Mouse (Mus musculus): ENCODE results near the gene Sv2b. TPM values are rescaled to one million over a fixed set of nuclear protein-coding genes. Genes with fewer than 3 reads are reported as not detected.
A peak's percentile ranks its signal among the peaks of the same experiment; 100 is the strongest.
"Not testable (repeated sequence)": the region's sequence is repeated elsewhere in the genome, so short reads cannot be mapped to it uniquely, and the experiment has no call there.

The Sv2b gene
- 12.0 and 12.3 TPM in 2 replicates for polyA plus RNA-seq (2015; fragmentation: Nextera tagmentation; extraction: Ambion mirVana)

DNA sequence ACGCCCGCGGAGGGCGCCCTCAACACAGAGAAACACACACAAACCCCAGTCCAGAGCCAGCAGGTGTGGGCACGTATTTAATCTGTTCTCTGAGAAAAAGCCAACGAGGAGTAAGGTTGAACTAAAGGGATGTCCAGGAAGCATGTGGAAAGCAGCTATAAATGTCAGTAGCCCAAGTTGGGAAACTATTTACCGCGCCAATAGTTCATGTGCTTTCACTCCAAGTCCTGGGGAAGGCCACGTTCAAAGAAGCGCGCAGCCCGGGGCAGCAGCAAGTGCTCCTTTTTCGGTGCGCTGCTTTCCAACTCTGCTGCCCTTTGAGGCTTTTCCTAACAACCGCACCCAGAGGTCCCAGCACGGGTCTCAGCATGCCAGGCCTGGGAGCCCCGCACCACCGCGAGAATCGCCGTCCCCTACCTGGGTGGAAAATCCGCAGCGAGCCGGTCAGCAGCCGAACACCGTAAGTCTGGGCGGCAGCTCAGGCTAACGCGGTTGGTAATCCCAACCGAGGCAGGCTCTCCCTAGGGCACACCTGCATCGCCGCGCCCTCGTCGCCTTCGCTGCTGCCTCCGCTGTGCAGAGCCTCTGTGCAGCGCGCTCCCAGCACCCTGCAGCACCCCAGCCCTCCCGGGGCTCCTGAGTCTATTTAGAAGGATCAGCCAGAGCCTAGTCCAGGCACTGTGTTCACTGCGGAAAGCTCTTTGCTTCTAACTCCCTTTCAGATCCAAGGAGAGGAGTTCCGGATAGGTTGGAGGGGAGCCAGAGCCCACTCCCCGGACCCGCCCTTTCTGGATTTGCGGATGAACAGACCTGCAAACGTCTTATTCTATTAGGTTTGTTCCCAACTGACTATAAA lies at the start of gene Sv2b:
Gene Sv2b (minus strand): TSS at position 806 of the 856 bp plus-strand sequence.
- WGBS = 1% methylated on average over 46 of the region's 46 CpGs
- no peaks in the 10 kb centered on the region for H3K36me3 ChIP-seq
- H3K27me3 ChIP-seq = peaks cover 32% of the 10 kb centered on the region
- H3K4me2 ChIP-seq = peak within 1 kb of the TSS; percentile 98
- peaks cover 24% of the 10 kb centered on the region for H3K4me1 ChIP-seq (replicated peaks)
- H3K4me3 ChIP-seq = peak within 1 kb of the TSS; percentile 54
- H3K9me3 ChIP-seq = no peaks in the 10 kb centered on the region
- peak within 1 kb of the TSS; percentile 46 for H3K27ac ChIP-seq (replicated peaks)
- H3K9ac ChIP-seq = peak within 1 kb of the TSS; percentile 71
- ATAC-seq (ENCODE audit: low read depth) = peak; percentile 64; the same call in 1 of the 2 replicates

DNA sequence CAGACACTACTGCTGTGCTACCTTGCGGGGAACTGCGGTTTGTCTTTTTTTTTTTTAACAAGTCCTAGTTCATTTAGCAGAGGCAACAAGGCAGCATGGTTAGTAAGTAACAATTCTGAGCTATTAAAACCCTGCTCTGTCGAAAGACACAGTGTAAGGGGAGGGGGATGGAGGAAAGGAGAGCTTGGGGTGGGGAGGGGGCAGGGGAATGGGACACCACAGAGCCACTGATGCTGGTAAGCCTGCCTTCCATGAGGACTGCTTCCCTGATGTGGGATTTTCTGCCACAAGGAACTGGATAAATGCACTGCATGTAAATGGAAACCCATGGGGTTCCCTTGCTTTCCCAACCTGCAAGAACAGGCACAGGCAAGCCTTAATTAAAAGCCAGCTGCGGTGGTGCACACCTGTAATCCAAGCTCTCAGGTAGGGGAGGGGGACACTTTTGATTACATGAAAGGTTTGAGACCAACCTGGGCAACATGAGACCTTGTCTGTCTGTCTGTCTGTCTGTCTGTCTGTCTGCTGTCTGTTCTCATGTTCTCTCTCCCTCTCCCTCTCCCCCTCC lies 49.3 kb upstream of the Sv2b start:
- Histone ChIP-seq H3K9me3 (no peaks in the 10 kb centered on the region), H3K4me3 (no peak overlapping the region), H3K27ac (replicated peaks) (no peak overlapping the region), H3K4me2 (no peak overlapping the region), H3K4me1 (replicated peaks) (peaks cover 5% of the 10 kb centered on the region), H3K27me3 (no peaks in the 10 kb centered on the region), H3K36me3 (no peaks in the 10 kb centered on the region), H3K9ac (no peak overlapping the region)
- no peak for ATAC-seq (ENCODE audit: low read depth)
- 45% methylated on average over 4 of the region's 4 CpGs for WGBS

DNA sequence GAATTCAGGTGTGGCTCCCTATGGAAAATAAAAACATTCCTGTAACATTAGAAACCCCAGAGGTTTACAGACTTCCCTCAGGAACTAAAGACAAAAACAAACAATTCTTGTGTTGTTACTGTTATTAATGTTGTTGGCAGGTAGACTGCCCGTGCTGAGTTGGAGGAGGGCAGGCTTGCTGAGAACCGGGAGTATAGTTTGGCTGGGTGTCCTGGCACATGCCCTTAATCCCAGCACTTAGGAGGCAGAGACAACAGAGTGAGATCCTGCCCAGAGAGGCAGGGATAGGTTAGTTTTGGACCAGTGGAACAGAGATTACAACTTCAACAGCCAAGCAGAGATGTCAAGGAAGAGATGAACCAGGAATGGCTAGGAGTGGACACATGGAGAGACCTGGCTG lies 46.5 kb upstream of the Sv2b start:
- Histone ChIP-seq H3K9me3 (no peaks in the 10 kb centered on the region), H3K4me1 (replicated peaks) (no peaks in the 10 kb centered on the region), H3K9ac (no peak overlapping the region), H3K27ac (replicated peaks) (no peak overlapping the region), H3K27me3 (no peaks in the 10 kb centered on the region), H3K36me3 (no peaks in the 10 kb centered on the region), H3K4me2 (no peak overlapping the region), H3K4me3 (no peak overlapping the region)
- WGBS = 83% methylated on average over 2 of the region's 2 CpGs
- ATAC-seq (ENCODE audit: low read depth) = no peak

DNA sequence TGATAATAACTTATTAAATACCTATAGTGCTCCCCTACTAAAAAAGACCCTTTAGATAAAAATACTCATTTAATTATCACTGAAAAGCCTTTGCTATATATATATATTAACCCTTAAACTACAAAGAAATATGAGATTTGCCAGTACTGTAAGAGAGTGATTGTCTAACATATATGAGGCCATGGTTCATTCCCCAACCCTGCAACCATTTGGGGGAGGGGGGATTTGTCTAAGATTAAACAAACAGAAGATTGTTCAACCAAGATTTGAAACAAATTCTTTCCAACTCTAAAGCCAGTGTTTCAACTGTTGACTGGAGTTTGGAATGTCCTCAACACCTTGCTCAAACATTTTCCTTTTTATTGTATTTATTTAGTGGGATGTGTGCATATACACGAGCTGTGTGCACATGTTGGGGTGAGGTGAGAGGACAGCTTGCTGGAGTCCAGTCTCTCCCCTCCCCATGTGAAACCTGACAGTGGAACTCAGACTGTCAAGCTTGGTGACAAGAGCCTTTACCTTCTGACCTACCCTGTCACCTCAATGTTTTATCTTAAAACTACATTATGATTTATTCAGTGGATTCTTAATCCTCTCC lies 43.8 kb upstream of the Sv2b start:
- ATAC-seq (ENCODE audit: low read depth) = no peak
- H3K36me3 ChIP-seq = no peaks in the 10 kb centered on the region
- H3K27me3 ChIP-seq = no peaks in the 10 kb centered on the region
- no peak overlapping the region for H3K9ac ChIP-seq
- H3K9me3 ChIP-seq = no peaks in the 10 kb centered on the region
- no peak overlapping the region for H3K4me3 ChIP-seq
- no peak overlapping the region for H3K27ac ChIP-seq (replicated peaks)
- 65% methylated on average over 1 of the region's 1 CpGs for WGBS
- H3K4me2 ChIP-seq = no peak overlapping the region
- H3K4me1 ChIP-seq (replicated peaks) = no peaks in the 10 kb centered on the region

DNA sequence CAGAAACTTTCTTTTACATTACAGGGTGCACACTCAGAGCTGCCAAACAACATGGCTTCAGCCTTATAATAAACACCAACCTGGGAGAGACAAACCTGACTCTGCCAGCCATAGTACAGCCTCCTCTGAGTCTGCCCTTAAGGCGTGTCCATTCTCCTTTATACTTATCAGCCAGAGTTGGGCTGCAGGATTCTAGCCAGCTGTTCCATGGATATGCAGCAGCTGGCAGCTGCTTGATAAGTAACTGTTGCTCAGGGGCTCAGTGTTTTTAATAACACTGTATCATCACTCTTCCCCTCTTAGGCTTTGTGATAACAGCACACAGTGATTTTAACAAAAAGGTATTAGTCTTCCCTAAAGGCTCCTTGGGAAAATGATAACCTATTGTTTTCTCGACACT lies 41.1 kb upstream of the Sv2b start:
- ATAC-seq (ENCODE audit: low read depth) = no peak
- Histone ChIP-seq H3K9me3 (no peaks in the 10 kb centered on the region), H3K36me3 (no peaks in the 10 kb centered on the region), H3K4me3 (no peak overlapping the region), H3K27me3 (no peaks in the 10 kb centered on the region), H3K4me1 (replicated peaks) (no peaks in the 10 kb centered on the region), H3K27ac (replicated peaks) (no peak overlapping the region), H3K4me2 (no peak overlapping the region), H3K9ac (no peak overlapping the region)
- WGBS = 75% methylated on average over 2 of the region's 2 CpGs

DNA sequence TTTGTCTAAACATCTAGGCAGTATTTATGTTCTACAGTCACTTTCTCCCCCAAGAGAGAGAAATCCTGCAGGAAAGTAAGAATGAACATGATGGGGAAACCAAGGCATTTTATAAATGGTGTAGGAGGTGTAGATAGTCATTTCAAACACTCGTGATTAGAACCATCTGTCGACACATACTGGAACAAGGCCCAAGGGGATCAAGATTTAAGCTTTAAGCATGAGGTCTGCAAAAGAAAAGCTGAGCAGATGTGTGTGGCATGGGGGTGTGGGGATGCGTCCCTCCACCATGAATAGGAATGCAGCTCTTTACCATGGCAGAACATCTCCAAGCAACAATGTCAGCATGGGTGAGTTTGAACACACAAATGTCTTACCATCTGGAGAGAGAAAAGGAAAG lies 23.2 kb upstream of the Sv2b start:
- ATAC-seq (ENCODE audit: low read depth) = no peak
- Histone ChIP-seq H3K4me3 (no peak overlapping the region), H3K27me3 (no peaks in the 10 kb centered on the region), H3K9ac (no peak overlapping the region), H3K27ac (replicated peaks) (0 out of 2 replicates have a peak overlapping the region, but pooled peaks have one; percentile 28), H3K9me3 (no peaks in the 10 kb centered on the region), H3K36me3 (no peaks in the 10 kb centered on the region), H3K4me2 (no peak overlapping the region), H3K4me1 (replicated peaks) (peaks cover 29% of the 10 kb centered on the region)
- WGBS = 35% methylated on average over 3 of the region's 3 CpGs

DNA sequence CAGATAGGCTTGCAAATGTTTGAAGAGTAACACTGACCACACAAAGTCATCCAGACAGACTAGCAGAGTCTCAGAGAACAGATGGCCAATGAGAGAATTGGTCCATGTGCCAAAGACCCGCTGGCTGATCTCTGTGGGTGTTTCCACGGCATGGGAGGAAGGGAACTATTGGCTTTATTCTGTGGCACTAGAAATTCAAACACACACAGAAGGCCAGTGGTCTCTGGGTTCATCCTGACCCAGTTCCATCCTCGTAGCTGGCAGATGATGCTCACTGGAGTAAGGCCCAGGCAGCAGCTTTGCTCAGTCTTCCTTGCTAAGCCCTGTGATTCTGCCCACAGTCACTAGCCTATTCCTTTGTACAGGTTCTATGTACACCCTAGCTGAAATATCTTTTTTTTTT lies 20.7 kb upstream of the Sv2b start:
- H3K9me3 ChIP-seq = no peaks in the 10 kb centered on the region
- ATAC-seq (ENCODE audit: low read depth) = peak; percentile 66; the same call in 1 of the 2 replicates
- H3K27ac ChIP-seq (replicated peaks) = peak overlapping the region; percentile 83
- no peak overlapping the region for H3K4me3 ChIP-seq
- H3K4me1 ChIP-seq (replicated peaks) = peaks cover 29% of the 10 kb centered on the region
- H3K4me2 ChIP-seq = no peak overlapping the region
- H3K36me3 ChIP-seq = no peaks in the 10 kb centered on the region
- H3K27me3 ChIP-seq = no peaks in the 10 kb centered on the region
- 35% methylated on average over 3 of the region's 3 CpGs for WGBS
- H3K9ac ChIP-seq = no peak overlapping the region

DNA sequence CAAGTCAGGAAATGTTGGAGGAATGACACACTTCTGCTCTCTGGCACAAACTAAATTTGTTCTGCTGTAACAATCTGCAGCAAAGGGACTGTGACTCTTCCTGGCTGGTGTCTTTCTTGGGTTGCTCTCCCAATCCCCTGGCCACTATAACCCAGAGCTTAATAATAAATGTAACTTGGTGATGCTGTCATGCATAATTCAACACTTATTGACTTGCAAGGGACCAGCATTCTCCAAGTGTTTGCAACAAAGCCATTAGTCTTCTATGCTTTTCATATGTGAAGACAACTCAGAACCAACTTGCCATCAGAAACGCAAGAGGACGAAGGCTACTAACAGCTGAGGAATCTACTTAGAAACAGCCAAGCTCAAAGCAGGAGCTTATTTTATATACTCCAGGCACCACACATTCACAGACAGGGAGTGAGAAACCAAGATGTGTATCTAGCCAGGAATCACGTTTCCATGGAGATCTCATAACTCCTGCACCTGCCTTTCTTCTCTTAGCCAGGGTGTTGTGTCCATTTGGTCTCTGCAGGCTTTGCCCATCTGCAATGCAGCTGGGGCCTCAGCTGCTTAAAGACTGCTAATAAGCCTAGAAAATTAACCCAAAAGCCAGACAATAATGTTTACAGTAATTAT lies 19.8 kb upstream of the Sv2b start:
- Histone ChIP-seq H3K27ac (replicated peaks) (peak overlapping the region; percentile 83), H3K27me3 (no peaks in the 10 kb centered on the region), H3K4me2 (no peak overlapping the region), H3K36me3 (no peaks in the 10 kb centered on the region), H3K4me3 (no peak overlapping the region), H3K9me3 (no peaks in the 10 kb centered on the region), H3K9ac (no peak overlapping the region), H3K4me1 (replicated peaks) (peaks cover 29% of the 10 kb centered on the region)
- WGBS = 29% methylated on average over 3 of the region's 3 CpGs
- ATAC-seq (ENCODE audit: low read depth) = peak; percentile 86

DNA sequence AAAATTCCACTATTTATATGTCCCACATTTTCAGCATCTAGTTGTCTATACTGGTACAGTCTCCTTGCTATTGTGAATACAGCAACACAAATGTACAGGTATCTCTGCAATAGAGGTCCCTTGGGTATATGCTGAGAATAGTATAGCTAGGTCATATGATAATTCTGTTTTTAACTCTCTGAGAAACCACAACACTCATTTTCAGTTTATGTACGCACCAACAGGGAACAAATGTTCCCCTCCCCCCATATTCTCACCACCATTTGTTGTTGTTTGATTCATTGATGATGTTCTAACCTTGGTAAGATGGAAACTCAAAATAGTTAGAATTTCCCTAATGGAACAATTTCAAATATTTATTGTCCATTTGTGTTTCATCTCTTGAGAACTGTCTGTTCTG lies 16.2 kb upstream of the Sv2b start:
- H3K4me1 ChIP-seq (replicated peaks) = peaks cover 24% of the 10 kb centered on the region
- H3K9me3 ChIP-seq = no peaks in the 10 kb centered on the region
- no peaks in the 10 kb centered on the region for H3K27me3 ChIP-seq
- no peak overlapping the region for H3K4me2 ChIP-seq
- WGBS = 89% methylated on average over 1 of the region's 1 CpGs
- no peak overlapping the region for H3K27ac ChIP-seq (replicated peaks)
- no peak overlapping the region for H3K4me3 ChIP-seq
- no peak overlapping the region for H3K9ac ChIP-seq
- no peak for ATAC-seq (ENCODE audit: low read depth)
- no peaks in the 10 kb centered on the region for H3K36me3 ChIP-seq

DNA sequence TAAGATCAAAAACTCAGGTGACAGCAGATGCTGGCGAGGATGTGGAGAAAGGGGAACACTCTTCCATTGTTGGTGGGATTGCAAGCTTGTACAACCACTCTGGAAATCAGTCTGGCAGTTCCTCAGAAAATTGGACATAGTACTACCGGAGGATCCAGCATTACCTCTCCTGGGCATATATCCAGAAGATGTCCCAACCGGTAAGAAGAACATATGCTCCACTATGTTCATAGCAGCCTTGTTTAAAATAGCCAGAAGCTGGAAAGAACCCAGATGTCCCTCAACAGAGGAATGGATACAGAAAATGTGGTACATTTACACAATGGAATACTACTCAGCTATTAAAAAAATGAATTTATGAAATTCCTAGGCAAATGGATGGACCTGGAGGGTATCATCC lies 13.7 kb upstream of the Sv2b start:
- WGBS = 96% methylated on average over 3 of the region's 3 CpGs
- not testable (repeated sequence) for H3K4me3 ChIP-seq

DNA sequence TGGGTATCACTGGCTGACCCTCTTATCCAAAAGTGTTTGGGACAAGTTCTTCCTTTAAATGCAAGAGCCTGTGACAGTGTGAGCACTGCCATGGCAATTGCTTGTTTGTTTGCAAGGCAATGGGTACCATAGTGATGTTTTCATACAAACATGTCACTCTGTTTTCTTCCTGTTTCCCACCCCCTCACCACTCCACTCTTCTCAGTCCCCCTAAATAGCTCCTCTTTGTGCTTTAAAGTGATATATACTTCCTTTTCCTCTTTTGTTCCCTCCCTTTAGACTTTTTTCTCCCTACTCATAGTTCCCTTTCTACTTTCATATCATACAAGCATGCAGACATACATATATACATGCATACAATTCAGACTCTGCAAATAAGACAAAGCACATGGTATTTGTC lies 10.9 kb upstream of the Sv2b start:
- ATAC-seq (ENCODE audit: low read depth) = no peak

More for the DNA sequence above, 13.7 kb upstream of the Sv2b start:
- not testable (repeated sequence) for H3K4me2 ChIP-seq; H3K9me3 ChIP-seq; H3K9ac ChIP-seq; H3K36me3 ChIP-seq; H3K27me3 ChIP-seq; ATAC-seq (ENCODE audit: low read depth); H3K4me1 ChIP-seq (replicated peaks); H3K27ac ChIP-seq (replicated peaks)

DNA sequence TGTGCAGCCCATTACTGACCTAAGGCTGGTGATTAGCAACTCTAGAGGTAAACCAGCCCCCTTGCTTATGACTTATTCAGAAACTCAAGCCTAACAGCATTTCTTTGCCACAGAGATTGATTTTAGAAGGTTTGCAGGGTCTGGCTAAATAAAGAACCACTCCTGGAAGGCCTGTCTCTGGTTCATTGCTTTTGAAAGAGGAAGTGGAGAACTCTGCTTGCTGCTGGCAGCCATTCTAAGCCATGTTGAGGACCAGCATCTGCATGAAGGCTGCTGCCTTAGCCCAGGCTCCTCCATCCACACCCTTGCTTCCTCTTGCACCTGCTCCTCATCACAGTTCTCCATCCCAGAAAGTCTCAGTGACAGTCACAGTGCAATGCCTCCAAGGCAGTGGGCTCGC lies 9.3 kb upstream of the Sv2b start:
- ATAC-seq (ENCODE audit: low read depth) = no peak
- no peaks in the 10 kb centered on the region for H3K27me3 ChIP-seq
- H3K27ac ChIP-seq (replicated peaks) = no peak overlapping the region
- H3K9me3 ChIP-seq = no peaks in the 10 kb centered on the region
- H3K4me3 ChIP-seq = no peak overlapping the region
- H3K9ac ChIP-seq = no peak overlapping the region
- H3K4me1 ChIP-seq (replicated peaks) = peaks cover 8% of the 10 kb centered on the region; the same call in 1 of the 2 replicates
- H3K4me2 ChIP-seq = no peak overlapping the region
- no peaks in the 10 kb centered on the region for H3K36me3 ChIP-seq
- WGBS = 81% methylated on average over 1 of the region's 1 CpGs

More for the DNA sequence above, 10.9 kb upstream of the Sv2b start:
- H3K4me1 ChIP-seq (replicated peaks) = peaks cover 8% of the 10 kb centered on the region; the same call in 1 of the 2 replicates
- H3K9me3 ChIP-seq = no peaks in the 10 kb centered on the region
- no peaks in the 10 kb centered on the region for H3K36me3 ChIP-seq
- H3K4me2 ChIP-seq = no peak overlapping the region
- H3K27me3 ChIP-seq = no peaks in the 10 kb centered on the region
- no peak overlapping the region for H3K27ac ChIP-seq (replicated peaks)
- no peak overlapping the region for H3K4me3 ChIP-seq
- no peak overlapping the region for H3K9ac ChIP-seq

Data from neural tube, embryonic 13.5 days (tissue).